Mouse (Mus musculus) CD8-positive naive resting alpha-beta T cell, adult 2 months (primary cell): Measurements from ENCODE around the gene Ccdc28b.

Experiments used
- DNase-seq, 2 experiments: peaks; one replicate each; pipeline ENCODE4 v3.0.0; 2022; ENCODE audit warnings: low read depth in 2 of 2, low spot score in 2 of 2

Gene Ccdc28b

GRCm38 (mm10) chr4:129586943-129587342 lies 36.8 kb downstream of the Ccdc28b start:
- no peak for DNase-seq

GRCm38 (mm10) chr4:129585773-129586172 lies 38.0 kb downstream of the Ccdc28b start:
- DNase-seq: no peak

GRCm38 (mm10) chr4:129584884-129585608 lies 38.7 kb downstream of the Ccdc28b start:
- peak; percentile 83 to 89 for DNase-seq

- DNase-seq: no peak
Measured at GRCm38 (mm10) chr4:129584370-129584769, 39.4 kb downstream of the Ccdc28b start.

- DNase-seq: no peak
Measured at GRCm38 (mm10) chr4:129582251-129582650, 41.5 kb downstream of the Ccdc28b start.

- no peak for DNase-seq
Measured at GRCm38 (mm10) chr4:129580347-129580746, 43.4 kb downstream of the Ccdc28b start.

GRCm38 (mm10) chr4:129578466-129578865 lies 45.3 kb downstream of the Ccdc28b start, which contains the start of gene Fam167b:
TSS of gene Fam167b (minus strand) at chr4:129578549.
- no peak for DNase-seq

- DNase-seq: no peak
Measured at GRCm38 (mm10) chr4:129577688-129578087, 46.1 kb downstream of the Ccdc28b start.

- DNase-seq: peak; percentile 49 to 61
Measured at GRCm38 (mm10) chr4:129576863-129577491, 46.8 kb downstream of the Ccdc28b start.

- DNase-seq: peak; percentile 82 to 91
Measured at GRCm38 (mm10) chr4:129575171-129575844, 48.4 kb downstream of the Ccdc28b start.

- DNase-seq: peak; percentile 69 to 71
Measured at GRCm38 (mm10) chr4:129573430-129573829, 50.3 kb downstream of the Ccdc28b start, which contains the start of gene Lck. TSS of gene Lck (minus strand) at chr4:129573641.

GRCm38 (mm10) chr4:129573093-129573370 lies 50.7 kb downstream of the Ccdc28b start:
- DNase-seq: no peak

GRCm38 (mm10) chr4:129572236-129573092 lies 51.3 kb downstream of the Ccdc28b start:
- no peak for DNase-seq

GRCm38 (mm10) chr4:129571551-129572084 lies 52.1 kb downstream of the Ccdc28b start:
- DNase-seq: no peak

- peak; percentile 42 to 52 for DNase-seq
Measured at GRCm38 (mm10) chr4:129570028-129570427, 53.7 kb downstream of the Ccdc28b start.
